Mouse (Mus musculus) hindbrain, postnatal 0 days (tissue): Measurements from ENCODE around the gene Cage1. TPM values are rescaled to one million over a fixed set of nuclear protein-coding genes. Genes with fewer than 3 reads are reported as not detected.

Source experiments
- ATAC-seq: fragments of 200-750 bp; cut with Nextera tagmentation; 2 replicates; pipeline ENCODE4 v1.8.0; 2017; ENCODE audit warnings: mild to moderate bottlenecking, moderate TSS enrichment, moderate library complexity
- DNase-seq: peaks from one replicate; pipeline ENCODE4 v3.0.0-alpha.2; 2015; ENCODE audit warnings: low spot score
- H3K27ac ChIP-seq: fragments of 300-500 bp; sonication (generic); 2 replicates; pipeline ENCODE4 v1.5.1; 2014; ENCODE audit warnings: mild to moderate bottlenecking
- H3K27me3 ChIP-seq: fragments of 300-500 bp; sonication (generic); 2 replicates; pipeline ENCODE4 v1.6.1; 2014; ENCODE audit warnings: low read length, mixed read lengths; ENCODE audit not compliant: insufficient read depth
- H3K36me3 ChIP-seq: fragments of 300-500 bp; sonication (generic); 2 replicates; pipeline ENCODE4 v1.6.1; 2014; ENCODE audit warnings: low read length, mixed read lengths; ENCODE audit not compliant: insufficient read depth
- H3K4me1 ChIP-seq: fragments of 300-500 bp; sonication (generic); 2 replicates; pipeline ENCODE4 v1.6.1; 2014; ENCODE audit warnings: antibody characterized with exemption, low read length, mixed read lengths; ENCODE audit not compliant: insufficient read depth
- H3K4me2 ChIP-seq: fragments of 300-500 bp; sonication (generic); 2 replicates; pipeline ENCODE4 v1.6.1; 2014; ENCODE audit warnings: low read depth, mild to moderate bottlenecking, low read length, moderate library complexity, mixed read lengths
- H3K4me3 ChIP-seq: fragments of 300-500 bp; sonication (generic); 2 replicates; pipeline ENCODE4 v1.5.1; 2014; ENCODE audit warnings: low read length
- H3K9ac ChIP-seq: fragments of 300-500 bp; sonication (generic); replicated peaks from 2 replicates; pipeline ENCODE4 v1.6.1; 2014; ENCODE audit warnings: mild to moderate bottlenecking, low read length, moderate library complexity, mixed read lengths
- H3K9me3 ChIP-seq: fragments of 300-500 bp; sonication (generic); 2 replicates; pipeline ENCODE4 v1.6.1; 2016; ENCODE audit warnings: low read length, mixed read lengths
- CTCF ChIP-seq: IDR thresholded peaks from 2 replicates; pipeline ENCODE4 v1.5.1; 2016; ENCODE audit warnings: antibody characterized with exemption, control low read depth, low read depth
- WGBS: fragments of 180-500 bp; shearing (Covaris S2); extraction: QIAGEN DNeasy Blood & Tissue Kit; methylation state at CpG from one replicate; pipeline ENCODE4 v1.1.7; 2014; 5-methylcytosine and 5-hydroxymethylcytosine counted together
- microRNA-seq, 2 experiments: library from miRNA; unstranded; fragments of <30 nt; microRNA quantifications; one replicate each; pipeline ENCODE4; 2016
- polyA plus RNA-seq: library from polyadenylated mRNA; unstranded; fragments of >200 nt; fragmentation: Nextera tagmentation; extraction: Ambion mirVana; gene quantifications from 2 replicates; pipeline ENCODE4 v1.2.1, GENCODE M21; 2015
- total RNA-seq: library from RNA; depleted of rRNA; stranded (reverse); fragments of >200 nt; gene quantifications from 2 replicates; pipeline ENCODE4 v1.2.3, GENCODE M21; 2014; rRNA removed

The Cage1 gene
- total and polyA plus RNA-seq, 2 experiments from 2014 or later = 2.0 to 3.3 TPM

DNA sequence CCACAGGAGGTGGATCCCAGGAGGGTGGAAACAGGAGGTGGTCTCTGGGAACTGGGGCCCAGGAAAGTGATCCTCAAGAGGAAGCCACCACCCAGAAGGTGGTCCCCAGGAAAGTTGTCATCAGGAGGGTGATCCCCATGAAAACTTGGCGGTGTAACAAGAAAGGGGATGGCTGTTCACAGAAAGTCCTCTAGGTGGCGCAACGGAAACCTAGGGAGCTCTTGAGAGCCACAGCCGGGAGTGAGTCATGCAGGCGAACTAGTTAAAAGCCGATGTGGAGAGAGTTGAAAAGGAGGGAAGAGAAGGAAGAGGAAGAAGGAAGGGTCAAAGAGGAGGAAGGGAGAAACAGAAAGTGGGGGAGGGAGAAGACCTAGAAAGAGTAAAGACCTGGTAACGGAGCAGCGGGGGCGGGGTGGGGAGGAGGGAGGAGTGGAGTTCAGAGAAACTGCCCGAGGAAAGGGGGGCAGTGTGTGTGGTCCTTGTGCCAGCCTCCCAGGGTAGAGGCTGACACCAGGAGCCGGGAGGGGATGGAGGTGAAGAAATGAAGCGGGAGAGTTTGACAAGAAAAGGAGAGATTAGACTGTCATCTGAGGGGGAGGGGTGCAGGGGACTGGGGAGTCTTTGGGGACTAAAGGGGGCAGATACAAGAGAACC, 73.4 kb downstream of the Cage1 start:
- Histone ChIP-seq H3K4me2 (peak overlapping the region; percentile 50), H3K4me3 (peak overlapping the region; percentile 31), H3K36me3 (no peaks in the 10 kb centered on the region), H3K9ac (peak overlapping the region; percentile 17; the same call in 1 of the 2 replicates), H3K27me3 (no peaks in the 10 kb centered on the region), H3K9me3 (no peaks in the 10 kb centered on the region), H3K27ac (no peak overlapping the region), H3K4me1 (peaks cover 6% of the 10 kb centered on the region)
- TF ChIP-seq CTCF = peak; percentile 86
- ATAC-seq = peak; percentile 45
- DNase-seq = peak; percentile 87
- WGBS = 4% methylated on average over 12 of the region's 12 CpGs

DNA sequence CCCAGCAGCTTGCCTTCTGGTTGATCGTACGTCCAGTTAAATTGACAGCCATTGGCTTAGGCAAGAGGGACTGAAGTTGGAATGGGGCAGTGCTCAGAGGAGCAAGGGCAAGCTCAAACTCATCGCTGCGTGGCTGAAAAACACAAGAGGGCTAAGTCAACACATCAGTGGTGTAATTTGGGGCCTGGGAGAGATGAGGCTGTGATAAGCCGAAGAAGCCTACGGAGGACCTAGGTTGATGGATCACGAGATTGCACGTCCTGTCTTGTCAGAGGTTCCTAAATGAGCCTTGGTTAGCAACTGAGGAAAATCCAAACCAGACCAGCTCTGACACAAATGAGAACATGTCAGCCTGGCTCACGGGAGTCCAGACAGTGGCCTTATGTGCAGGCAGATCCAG, 74.3 kb downstream of the Cage1 start:
- no peak overlapping the region for H3K9ac ChIP-seq
- 88% methylated on average over 9 of the region's 9 CpGs for WGBS

DNA sequence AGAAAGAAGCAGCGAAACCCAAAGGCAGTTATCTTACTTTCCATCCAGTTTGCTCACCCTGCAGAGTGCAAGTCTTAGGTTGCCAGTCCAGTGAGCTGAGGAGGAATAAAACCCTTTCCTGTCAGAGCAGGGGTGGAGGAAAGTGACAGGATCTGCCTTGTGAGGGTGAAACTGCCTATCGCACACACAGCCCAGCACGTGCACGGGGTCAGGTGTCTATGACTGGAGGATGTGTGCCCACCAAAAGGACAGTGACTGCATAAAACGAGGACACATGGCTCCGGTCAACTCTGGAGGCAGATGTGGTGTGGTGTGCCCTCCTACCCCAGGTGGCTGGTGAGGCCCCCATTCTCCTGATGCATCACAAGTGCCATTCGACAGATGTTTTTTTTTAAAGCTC, 76.9 kb downstream of the Cage1 start:
- H3K27me3 ChIP-seq = no peaks in the 10 kb centered on the region
- H3K9ac ChIP-seq = no peak overlapping the region
- H3K36me3 ChIP-seq = no peaks in the 10 kb centered on the region
- no peak overlapping the region for H3K4me2 ChIP-seq
- H3K4me1 ChIP-seq = peaks cover 6% of the 10 kb centered on the region
- TF ChIP-seq CTCF = no peak
- DNase-seq (no peak), ATAC-seq (no peak)
- H3K27ac ChIP-seq = no peak overlapping the region
- no peaks in the 10 kb centered on the region for H3K9me3 ChIP-seq
- WGBS = 91% methylated on average over 7 of the region's 7 CpGs
- H3K4me3 ChIP-seq = no peak overlapping the region

More for the DNA sequence above, 74.3 kb downstream of the Cage1 start:
- Histone ChIP-seq H3K36me3 (no peaks in the 10 kb centered on the region), H3K9me3 (no peaks in the 10 kb centered on the region), H3K4me3 (no peak overlapping the region), H3K4me2 (no peak overlapping the region), H3K4me1 (peaks cover 6% of the 10 kb centered on the region), H3K27ac (no peak overlapping the region), H3K27me3 (no peaks in the 10 kb centered on the region)
- no peak for ATAC-seq
- TF ChIP-seq CTCF = no peak
- DNase-seq = no peak

DNA sequence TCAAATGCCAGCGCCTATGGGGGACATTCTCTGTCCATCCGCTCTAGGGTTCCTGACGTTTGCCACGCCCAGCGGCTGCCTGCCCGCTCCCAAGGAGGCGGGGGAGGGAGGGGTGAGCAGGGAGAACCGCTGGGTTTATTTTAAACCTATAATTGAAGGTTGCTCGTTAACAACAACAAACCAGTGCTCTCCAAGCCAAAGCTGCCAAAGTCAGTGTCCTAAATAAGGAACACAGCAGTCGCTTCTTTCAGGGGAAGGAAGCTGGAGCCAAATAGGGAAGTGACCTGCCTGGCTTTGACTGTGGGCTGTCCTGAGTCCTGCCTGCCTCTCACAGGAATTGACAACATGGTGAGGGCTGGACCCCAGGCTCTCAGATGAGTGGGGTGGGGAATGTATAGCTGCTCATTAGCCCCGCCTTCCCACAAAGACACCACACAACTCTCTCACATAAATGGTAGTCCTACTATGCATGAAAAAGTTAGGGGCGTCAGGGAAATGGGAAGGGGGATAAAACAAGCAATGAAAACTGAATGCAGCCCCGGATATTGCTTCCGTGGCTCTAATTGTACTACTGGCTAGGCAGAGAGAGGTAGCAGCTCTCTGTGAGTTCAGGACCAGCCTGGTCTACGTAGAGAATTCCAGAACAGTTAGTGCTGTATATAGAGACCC, 77.5 kb downstream of the Cage1 start:
- Histone ChIP-seq H3K36me3 (no peaks in the 10 kb centered on the region), H3K4me3 (no peak overlapping the region), H3K4me2 (no peak overlapping the region), H3K4me1 (peaks cover 3% of the 10 kb centered on the region), H3K9me3 (no peaks in the 10 kb centered on the region), H3K9ac (no peak overlapping the region), H3K27me3 (no peaks in the 10 kb centered on the region), H3K27ac (no peak overlapping the region)
- DNase-seq (no peak), ATAC-seq (no peak)
- TF ChIP-seq CTCF = no peak
- 78% methylated on average over 15 of the region's 15 CpGs for WGBS

DNA sequence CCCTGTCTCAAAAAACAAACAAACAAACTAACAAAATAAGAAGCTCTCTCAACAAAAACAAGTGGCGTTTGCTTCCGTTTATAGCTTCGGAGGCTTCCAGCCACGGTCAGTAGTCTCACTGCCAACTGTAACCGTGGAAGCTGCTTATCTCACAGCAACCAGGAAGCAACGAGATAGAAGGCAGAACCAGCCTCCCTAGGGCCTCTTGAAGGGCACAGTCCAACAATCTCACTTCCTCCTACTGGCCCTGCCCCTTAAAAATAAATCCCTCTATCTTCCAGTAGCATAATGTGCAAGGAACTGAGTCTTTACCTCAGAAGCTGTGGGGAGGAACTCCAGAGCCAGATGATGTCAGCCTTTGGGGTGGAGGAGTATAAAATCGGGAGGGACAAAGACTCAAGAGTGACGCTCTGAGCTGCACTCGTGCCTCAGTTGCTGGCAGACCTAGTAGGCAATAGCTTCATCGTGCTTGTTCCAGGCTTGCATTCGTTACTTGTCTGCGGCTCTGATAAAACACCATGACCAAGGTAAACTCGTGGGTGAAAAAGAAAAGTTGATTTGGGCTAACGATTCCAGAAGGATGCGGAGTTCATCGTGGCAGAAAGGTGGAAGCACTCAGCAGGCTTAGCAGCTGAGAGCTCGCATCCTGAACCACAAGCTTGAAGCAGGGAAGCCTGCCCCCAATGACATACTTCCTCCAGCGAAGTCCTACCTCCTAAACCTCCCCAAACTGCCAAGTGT, 78.2 kb downstream of the Cage1 start:
- Histone ChIP-seq H3K36me3 (no peaks in the 10 kb centered on the region), H3K4me3 (no peak overlapping the region), H3K9me3 (no peaks in the 10 kb centered on the region), H3K27me3 (no peaks in the 10 kb centered on the region), H3K9ac (no peak overlapping the region), H3K4me1 (no peaks in the 10 kb centered on the region), H3K27ac (no peak overlapping the region), H3K4me2 (no peak overlapping the region)
- TF ChIP-seq CTCF = no peak
- ATAC-seq = no peak
- WGBS = 88% methylated on average over 18 of the region's 18 CpGs
- no peak for DNase-seq

Small RNAs within 50 kb of the gene (microRNA-seq; reads per million reads assigned to microRNA genes)
- gene Gm27387 = 0 reads per million in 2 experiments

Other genes starting within 250 kb of the Cage1 start
- 23.3 and 32.6 TPM in 2 replicates for gene Ssr1, start 42.9 kb downstream of the Cage1 start, total RNA-seq
- gene Ssr1, start 42.9 kb downstream of the Cage1 start, polyA plus RNA-seq = 76.3 and 80.0 TPM in 2 replicates
- gene Riok1, start 74 bp downstream of the Cage1 start, total RNA-seq = 27.9 and 31.1 TPM in 2 replicates
- 44.0 and 44.7 TPM in 2 replicates for gene Riok1, start 74 bp downstream of the Cage1 start, polyA plus RNA-seq
- 0.58 and 0.73 TPM in 2 replicates for gene Dsp, start 114.2 kb upstream of the Cage1 start, total RNA-seq
- 0.28 and 0.35 TPM in 2 replicates for gene Dsp, start 114.2 kb upstream of the Cage1 start, polyA plus RNA-seq
- 7.8 and 10.4 TPM in 2 replicates for gene Snrnp48, start 167.9 kb upstream of the Cage1 start, total RNA-seq
- gene Snrnp48, start 167.9 kb upstream of the Cage1 start, polyA plus RNA-seq = 17.7 and 23.0 TPM in 2 replicates